Mouse (Mus musculus): Measurements from ENCODE around the gene Tmc8. TPM values are rescaled to one million over a fixed set of nuclear protein-coding genes. Genes with fewer than 3 reads are reported as not detected.
A peak's percentile ranks its signal among the peaks of the same experiment; 100 is the strongest.

Tmc8 gene
- polyA plus RNA-seq, 1 experiment from 2014 or later, result 10.0 TPM

- Histone ChIP-seq H3K4me1 (replicated peaks; ENCODE audit: control insufficient read depth, insufficient read depth) (no peaks in the 10 kb centered on the region), H3K9me3 (ENCODE audit: control insufficient read depth, low read length) (no peaks in the 10 kb centered on the region), H3K4me3 (ENCODE audit: low read depth, low read length) (no peak overlapping the region), H3K9ac (ENCODE audit: low read length) (no peak overlapping the region), H3K36me3 (ENCODE audit: control insufficient read depth, insufficient read depth, low read length) (no peaks in the 10 kb centered on the region), H3K27ac (replicated peaks) (no peak overlapping the region), H3K4me2 (replicated peaks; ENCODE audit: low read depth) (no peak overlapping the region), H3K27me3 (ENCODE audit: control insufficient read depth, insufficient read depth, low read length) (no peaks in the 10 kb centered on the region)
- no peak for DNase-seq (ENCODE audit: low spot score)
- no peak for ATAC-seq (ENCODE audit: low FRiP score, low TSS enrichment)
- WGBS, result 83% methylated on average over 7 of the region's 7 CpGs
- TF ChIP-seq CTCF (IDR thresholded peaks at IDR 0.05; ENCODE audit: low read depth), result no peak
- no peak for TF ChIP-seq EP300 (optimal IDR thresholded peaks at IDR 0.05)
These were observed 18.2 kb downstream of the Tmc8 start for GRCm38 (mm10) chr11:117800038-117800437.

GRCm38 (mm10) chr11:117801650-117802049 lies 19.8 kb downstream of the Tmc8 start:
- Histone ChIP-seq H3K4me2 (replicated peaks; ENCODE audit: low read depth) (no peak overlapping the region), H3K9me3 (ENCODE audit: control insufficient read depth, low read length) (no peaks in the 10 kb centered on the region), H3K4me1 (replicated peaks; ENCODE audit: control insufficient read depth, insufficient read depth) (no peaks in the 10 kb centered on the region), H3K4me3 (ENCODE audit: low read depth, low read length) (no peak overlapping the region), H3K27me3 (ENCODE audit: control insufficient read depth, insufficient read depth, low read length) (no peaks in the 10 kb centered on the region), H3K36me3 (ENCODE audit: control insufficient read depth, insufficient read depth, low read length) (no peaks in the 10 kb centered on the region), H3K9ac (ENCODE audit: low read length) (no peak overlapping the region), H3K27ac (replicated peaks) (no peak overlapping the region)
- TF ChIP-seq EP300 (optimal IDR thresholded peaks at IDR 0.05) (no peak), CTCF (IDR thresholded peaks at IDR 0.05; ENCODE audit: low read depth) (no peak)
- DNase-seq (ENCODE audit: low spot score) (no peak), ATAC-seq (ENCODE audit: low FRiP score, low TSS enrichment) (no peak)
- 74% methylated on average over 7 of the region's 7 CpGs for WGBS

GRCm38 (mm10) chr11:117803166-117803688 lies 21.4 kb downstream of the Tmc8 start:
- Histone ChIP-seq H3K9me3 (ENCODE audit: control insufficient read depth, low read length) (no peaks in the 10 kb centered on the region), H3K36me3 (ENCODE audit: control insufficient read depth, insufficient read depth, low read length) (no peaks in the 10 kb centered on the region), H3K4me1 (replicated peaks; ENCODE audit: control insufficient read depth, insufficient read depth) (no peaks in the 10 kb centered on the region), H3K4me3 (ENCODE audit: low read depth, low read length) (no peak overlapping the region), H3K4me2 (replicated peaks; ENCODE audit: low read depth) (no peak overlapping the region), H3K9ac (ENCODE audit: low read length) (no peak overlapping the region), H3K27ac (replicated peaks) (0 out of 2 replicates have a peak overlapping the region, but pooled peaks have one; percentile 4), H3K27me3 (ENCODE audit: control insufficient read depth, insufficient read depth, low read length) (no peaks in the 10 kb centered on the region)
- DNase-seq (ENCODE audit: low spot score), result no peak
- 85% methylated on average over 3 of the region's 3 CpGs for WGBS
- TF ChIP-seq EP300 (optimal IDR thresholded peaks at IDR 0.05), result no peak
- TF ChIP-seq CTCF (IDR thresholded peaks at IDR 0.05; ENCODE audit: low read depth), result no peak
- peak; percentile 59 for ATAC-seq (ENCODE audit: low FRiP score, low TSS enrichment)

GRCm38 (mm10) chr11:117806781-117807180 lies 24.9 kb downstream of the Tmc8 start:
- Histone ChIP-seq H3K9ac (ENCODE audit: low read length) (no peak overlapping the region), H3K4me1 (replicated peaks; ENCODE audit: control insufficient read depth, insufficient read depth) (0 out of 2 replicates have a peak, but pooled peaks cover 3% of the 10 kb centered on the region), H3K36me3 (ENCODE audit: control insufficient read depth, insufficient read depth, low read length) (no peaks in the 10 kb centered on the region), H3K4me3 (ENCODE audit: low read depth, low read length) (no peak overlapping the region), H3K9me3 (ENCODE audit: control insufficient read depth, low read length) (no peaks in the 10 kb centered on the region), H3K4me2 (replicated peaks; ENCODE audit: low read depth) (no peak overlapping the region), H3K27ac (replicated peaks) (no peak overlapping the region), H3K27me3 (ENCODE audit: control insufficient read depth, insufficient read depth, low read length) (no peaks in the 10 kb centered on the region)
- no peak for ATAC-seq (ENCODE audit: low FRiP score, low TSS enrichment)
- 92% methylated on average over 6 of the region's 6 CpGs for WGBS
- DNase-seq (ENCODE audit: low spot score), result no peak
- TF ChIP-seq EP300 (optimal IDR thresholded peaks at IDR 0.05) (no peak), CTCF (IDR thresholded peaks at IDR 0.05; ENCODE audit: low read depth) (no peak)

GRCm38 (mm10) chr11:117809407-117810311 lies 27.8 kb downstream of the Tmc8 start, which contains the start of the genes Gm20708 and Syngr2:
Gm20708 (plus strand) TSS chr11:117809668.
Syngr2 (plus strand) TSS chr11:117809668.
- WGBS, result under 1% methylated on average over 73 of the region's 75 CpGs
- H3K4me2 ChIP-seq (replicated peaks; ENCODE audit: low read depth), result peak within 1 kb of the TSS; percentile 95
- peak within 1 kb of the TSS; percentile 95 for H3K27ac ChIP-seq (replicated peaks)
- H3K4me1 ChIP-seq (replicated peaks; ENCODE audit: control insufficient read depth, insufficient read depth), result 0 out of 2 replicates have a peak, but pooled peaks cover 3% of the 10 kb centered on the region
- no peaks in the 10 kb centered on the region for H3K9me3 ChIP-seq (ENCODE audit: control insufficient read depth, low read length)
- DNase-seq (ENCODE audit: low spot score) (peak; percentile 86), ATAC-seq (ENCODE audit: low FRiP score, low TSS enrichment) (peak; percentile 57)
- H3K4me3 ChIP-seq (ENCODE audit: low read depth, low read length), result peak within 1 kb of the TSS; percentile 92
- H3K9ac ChIP-seq (ENCODE audit: low read length), result peak within 1 kb of the TSS; percentile 90
- TF ChIP-seq EP300 (optimal IDR thresholded peaks at IDR 0.05), result no peak
- no peak; the same call in 1 of the 2 replicates for TF ChIP-seq CTCF (IDR thresholded peaks at IDR 0.05; ENCODE audit: low read depth)
- no peaks in the 10 kb centered on the region for H3K27me3 ChIP-seq (ENCODE audit: control insufficient read depth, insufficient read depth, low read length)
- 0 out of 2 replicates have a peak, but pooled peaks cover 6% of the 10 kb centered on the region for H3K36me3 ChIP-seq (ENCODE audit: control insufficient read depth, insufficient read depth, low read length)
